Mouse (Mus musculus) liver, embryonic 14.5 days (tissue): Measurements from ENCODE around the gene Agr3.

Source experiments
- CTCF ChIP-seq: IDR thresholded peaks from 2 replicates; pipeline ENCODE4 v1.5.1; 2016; ENCODE audit warnings: antibody characterized with exemption, low read depth, control low read depth
- EP300 ChIP-seq: IDR thresholded peaks from 2 replicates; pipeline ENCODE4 v1.6.1; 2016; ENCODE audit warnings: antibody characterized with exemption, low read depth

- TF ChIP-seq CTCF (no peak), EP300 (no peak)
Observed at GRCm38 (mm10) chr12:35975898-35976297, 50.5 kb downstream of the Agr3 start.
